Mouse (Mus musculus) small intestine, adult 2 months (tissue): Measurements from ENCODE around the gene Armh4.

Experiments used
- CTCF ChIP-seq: fragments of 200-500 bp; IDR thresholded peaks from 2 replicates; pipeline ENCODE4 v1.5.1; 2012; ENCODE audit warnings: low read depth, mild to moderate bottlenecking, control low read depth, inconsistent platforms, low read length, moderate library complexity, mixed read lengths; ENCODE audit not compliant: insufficient replicate concordance, insufficient read length; ENCODE audit errors: extremely low read depth
- POLR2A ChIP-seq: fragments of 200-500 bp; IDR thresholded peaks from 2 replicates; pipeline ENCODE4 v1.6.1; 2012; ENCODE audit warnings: low read depth, mild to moderate bottlenecking, control low read depth, inconsistent platforms, low read length, moderate library complexity

GRCm38 (mm10) chr14:49745874-49746273, 37.3 kb downstream of the Armh4 start:
- TF ChIP-seq POLR2A (no peak), CTCF (no peak)
